Mouse (Mus musculus) hindbrain, embryonic 16.5 days (tissue): ENCODE results near the gene Dnm2. TPM values are rescaled to one million over a fixed set of nuclear protein-coding genes. Genes with fewer than 3 reads are reported as not detected.

Source experiments
- ATAC-seq: fragments of 200-750 bp; cut with Nextera tagmentation; 2 replicates; pipeline ENCODE4 v1.8.0; 2017; ENCODE audit warnings: moderate TSS enrichment, moderate library complexity
- H3K27ac ChIP-seq: fragments of 300-500 bp; sonication (generic); 2 replicates; pipeline ENCODE4 v1.5.1; 2014; ENCODE audit warnings: low read depth, mild to moderate bottlenecking, control low read depth, low read length, moderate library complexity
- H3K27me3 ChIP-seq: fragments of 300-500 bp; sonication (generic); replicated peaks from 2 replicates; pipeline ENCODE4 v1.6.1; 2014; ENCODE audit warnings: low read length; ENCODE audit not compliant: control insufficient read depth, insufficient read depth
- H3K36me3 ChIP-seq: fragments of 300-500 bp; sonication (generic); 2 replicates; pipeline ENCODE4 v1.6.1; 2014; ENCODE audit warnings: mild to moderate bottlenecking, low read length, moderate library complexity, mixed read lengths; ENCODE audit not compliant: control insufficient read depth, insufficient read depth
- H3K4me1 ChIP-seq: fragments of 300-500 bp; sonication (generic); 2 replicates; pipeline ENCODE4 v1.6.1; 2014; ENCODE audit warnings: low read depth, low read length; ENCODE audit not compliant: control insufficient read depth, insufficient read depth
- H3K4me2 ChIP-seq: fragments of 300-500 bp; sonication (generic); 2 replicates; pipeline ENCODE4 v1.6.1; 2014; ENCODE audit warnings: mild to moderate bottlenecking, low read length, control low read depth, moderate library complexity
- H3K4me3 ChIP-seq: fragments of 300-500 bp; sonication (generic); 2 replicates; pipeline ENCODE4 v1.5.1; 2014; ENCODE audit warnings: mild to moderate bottlenecking, low read length, control low read depth, moderate library complexity
- H3K9ac ChIP-seq: fragments of 300-500 bp; sonication (generic); 2 replicates; pipeline ENCODE4 v1.6.1; 2014; ENCODE audit warnings: low read depth, mild to moderate bottlenecking, control low read depth, low read length, moderate library complexity
- H3K9me3 ChIP-seq: fragments of 300-500 bp; sonication (generic); 2 replicates; pipeline ENCODE4 v1.6.1; 2014; ENCODE audit warnings: mild to moderate bottlenecking, low read length, moderate library complexity; ENCODE audit not compliant: control insufficient read depth
- WGBS: fragments of 180-500 bp; shearing (Covaris S2); extraction: QIAGEN DNeasy Blood & Tissue Kit; methylation state at CpG from one replicate; pipeline ENCODE4 v1.1.7; 2014; 5-methylcytosine and 5-hydroxymethylcytosine counted together
- polyA plus RNA-seq: library from polyadenylated mRNA; unstranded; fragments of >200 nt; fragmentation: Nextera tagmentation; extraction: Ambion mirVana; gene quantifications from 2 replicates; pipeline ENCODE4 v1.2.1, GENCODE M21; 2015

Dnm2 gene
- polyA plus RNA-seq, 1 experiment from 2014 or later = 61.9 TPM

DNA sequence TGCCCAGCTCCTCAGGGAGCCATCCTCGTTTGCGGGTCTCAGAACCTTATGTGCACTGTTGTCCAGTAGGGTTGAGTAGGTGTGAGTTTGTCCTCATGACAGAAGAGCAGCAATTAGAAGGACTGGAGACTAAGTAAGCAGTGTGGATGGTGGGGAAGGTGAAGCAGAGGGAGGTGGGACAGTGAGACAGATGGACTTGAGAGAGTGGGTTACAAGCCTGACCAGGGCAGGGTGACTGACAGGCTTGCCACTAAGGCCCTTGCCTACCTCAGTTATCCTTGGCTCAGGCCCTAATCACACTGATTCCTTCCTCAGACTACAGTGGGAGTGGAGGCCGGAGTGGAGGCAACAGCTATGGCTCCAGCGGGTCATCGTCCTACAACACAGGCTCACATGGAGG, 21.0 kb upstream of the Dnm2 start:
- no peak for ATAC-seq
- H3K9ac ChIP-seq = no peak overlapping the region
- no peak overlapping the region for H3K4me2 ChIP-seq
- no peak overlapping the region for H3K4me3 ChIP-seq
- 95% methylated on average over 5 of the region's 5 CpGs for WGBS
- no peaks in the 10 kb centered on the region; the same call in 1 of the 2 replicates for H3K4me1 ChIP-seq
- H3K36me3 ChIP-seq = peaks cover 61% of the 10 kb centered on the region
- H3K9me3 ChIP-seq = no peaks in the 10 kb centered on the region
- H3K27me3 ChIP-seq = no peaks in the 10 kb centered on the region
- no peak overlapping the region for H3K27ac ChIP-seq

DNA sequence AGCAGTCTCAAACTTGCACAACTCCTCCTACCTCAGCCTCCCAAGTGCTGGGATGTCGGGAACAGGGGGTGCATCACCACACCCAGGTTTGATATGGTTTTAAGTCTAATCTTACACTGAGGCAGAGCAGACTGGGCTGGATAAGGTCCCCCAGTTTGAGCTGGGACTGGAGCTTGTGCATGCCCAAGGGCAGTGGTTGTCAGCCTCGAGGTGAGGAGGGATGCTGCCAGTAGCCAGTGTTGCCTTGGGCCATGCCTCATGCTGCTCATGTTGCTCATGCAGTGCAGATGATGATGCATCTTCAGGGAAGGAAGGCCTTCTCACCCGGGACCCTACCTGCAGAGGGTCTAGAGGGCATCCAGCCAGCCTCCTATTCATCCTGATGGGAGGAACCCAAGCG, 19.2 kb upstream of the Dnm2 start:
- no peak overlapping the region for H3K27ac ChIP-seq
- no peaks in the 10 kb centered on the region; the same call in 1 of the 2 replicates for H3K4me1 ChIP-seq
- no peak overlapping the region for H3K4me3 ChIP-seq
- 80% methylated on average over 4 of the region's 4 CpGs for WGBS
- no peak overlapping the region for H3K4me2 ChIP-seq
- no peaks in the 10 kb centered on the region for H3K27me3 ChIP-seq
- ATAC-seq = no peak
- no peak overlapping the region for H3K9ac ChIP-seq
- peaks cover 46% of the 10 kb centered on the region for H3K36me3 ChIP-seq
- no peaks in the 10 kb centered on the region for H3K9me3 ChIP-seq

DNA sequence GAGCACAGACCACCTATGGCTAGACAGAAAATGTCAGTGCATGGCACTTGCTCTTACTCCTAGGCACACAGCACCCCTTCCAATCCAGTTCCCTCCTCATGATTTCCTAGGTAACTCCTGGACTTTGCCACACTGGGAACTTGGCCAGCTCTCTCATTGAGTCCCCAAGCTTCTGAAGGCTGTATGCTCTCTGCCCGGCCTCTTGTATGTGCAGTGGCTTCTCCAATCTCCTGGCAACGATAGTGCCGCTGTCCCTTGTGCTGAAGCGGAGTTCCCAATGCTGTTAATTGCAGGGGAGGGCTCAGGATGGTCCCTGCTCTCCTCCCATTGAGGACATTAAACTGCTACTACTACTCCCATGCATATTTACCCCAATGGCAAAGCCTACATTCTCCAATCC, 16.8 kb upstream of the Dnm2 start:
- WGBS = 17% methylated on average over 4 of the region's 4 CpGs
- Histone ChIP-seq H3K4me3 (no peak overlapping the region), H3K27ac (0 out of 2 replicates have a peak overlapping the region, but pooled peaks have one; percentile 11), H3K36me3 (peaks cover 30% of the 10 kb centered on the region), H3K9ac (no peak overlapping the region), H3K4me2 (no peak overlapping the region), H3K9me3 (no peaks in the 10 kb centered on the region), H3K4me1 (peaks cover 9% of the 10 kb centered on the region), H3K27me3 (no peaks in the 10 kb centered on the region)
- peak; percentile 22 for ATAC-seq

DNA sequence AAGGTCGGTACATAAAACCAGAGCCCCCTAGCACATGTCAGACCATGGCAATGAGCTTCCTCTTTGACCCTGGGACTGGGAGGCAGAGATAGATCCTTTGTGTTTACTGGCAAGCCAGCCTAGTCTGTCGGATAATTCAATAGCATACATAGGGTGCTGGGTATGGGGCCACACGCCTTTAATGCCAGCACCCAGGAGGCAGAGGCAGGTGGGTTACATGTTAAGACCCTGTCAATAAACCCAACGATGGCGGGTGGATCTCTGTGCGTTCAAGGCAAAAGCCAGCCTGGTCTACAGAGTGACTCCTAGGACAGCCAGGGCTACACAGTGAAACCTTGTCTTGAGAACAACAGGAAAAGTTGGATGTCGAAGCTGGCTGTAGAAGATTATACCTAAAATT, 16.1 kb upstream of the Dnm2 start:
- WGBS = 75% methylated on average over 7 of the region's 7 CpGs
- no peaks in the 10 kb centered on the region for H3K9me3 ChIP-seq
- H3K4me2 ChIP-seq = no peak overlapping the region
- no peak for ATAC-seq
- H3K27me3 ChIP-seq = no peaks in the 10 kb centered on the region
- no peak overlapping the region for H3K9ac ChIP-seq
- H3K4me3 ChIP-seq = no peak overlapping the region
- H3K36me3 ChIP-seq = peaks cover 27% of the 10 kb centered on the region
- peaks cover 9% of the 10 kb centered on the region for H3K4me1 ChIP-seq
- no peak overlapping the region for H3K27ac ChIP-seq

DNA sequence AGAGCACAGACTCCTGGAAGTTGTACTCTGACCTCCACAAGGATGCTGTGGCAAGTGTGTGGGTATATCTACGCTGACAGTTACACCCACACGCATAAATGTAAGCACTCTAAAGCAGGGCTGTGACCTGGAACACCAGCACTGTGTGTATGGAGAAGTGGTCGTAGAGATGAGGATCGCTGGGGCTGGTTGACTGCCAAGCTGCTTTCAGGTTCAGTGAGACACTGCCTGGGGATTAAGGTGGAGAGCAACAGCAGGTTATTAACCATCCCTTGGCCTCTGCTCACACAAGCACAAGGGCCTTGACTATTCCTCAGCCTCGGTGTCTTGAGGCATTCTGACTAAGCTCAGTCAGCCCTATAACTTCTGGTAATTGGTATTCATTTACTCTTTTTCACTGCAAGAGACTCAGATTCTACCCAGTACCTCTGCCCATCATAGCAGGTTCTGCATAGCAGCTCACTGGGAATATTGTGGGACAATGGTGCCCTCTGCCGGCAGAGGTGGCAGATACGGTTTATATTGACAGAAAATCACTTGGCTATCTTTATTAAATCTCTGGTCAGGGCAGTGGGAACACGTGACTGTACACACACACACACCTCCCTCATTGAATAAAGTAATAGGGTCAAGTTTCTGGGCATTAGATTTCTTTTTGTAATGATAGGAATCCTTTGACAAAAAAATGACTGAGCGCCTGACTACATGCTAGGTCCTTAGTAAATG, 15.0 kb upstream of the Dnm2 start:
- peaks cover 12% of the 10 kb centered on the region for H3K4me1 ChIP-seq
- H3K27ac ChIP-seq = no peak overlapping the region
- 34% methylated on average over 9 of the region's 9 CpGs for WGBS
- no peak overlapping the region for H3K4me2 ChIP-seq
- H3K27me3 ChIP-seq = no peaks in the 10 kb centered on the region
- H3K9me3 ChIP-seq = no peaks in the 10 kb centered on the region
- ATAC-seq = no peak
- no peak overlapping the region for H3K9ac ChIP-seq
- H3K36me3 ChIP-seq = peaks cover 20% of the 10 kb centered on the region
- H3K4me3 ChIP-seq = no peak overlapping the region

DNA sequence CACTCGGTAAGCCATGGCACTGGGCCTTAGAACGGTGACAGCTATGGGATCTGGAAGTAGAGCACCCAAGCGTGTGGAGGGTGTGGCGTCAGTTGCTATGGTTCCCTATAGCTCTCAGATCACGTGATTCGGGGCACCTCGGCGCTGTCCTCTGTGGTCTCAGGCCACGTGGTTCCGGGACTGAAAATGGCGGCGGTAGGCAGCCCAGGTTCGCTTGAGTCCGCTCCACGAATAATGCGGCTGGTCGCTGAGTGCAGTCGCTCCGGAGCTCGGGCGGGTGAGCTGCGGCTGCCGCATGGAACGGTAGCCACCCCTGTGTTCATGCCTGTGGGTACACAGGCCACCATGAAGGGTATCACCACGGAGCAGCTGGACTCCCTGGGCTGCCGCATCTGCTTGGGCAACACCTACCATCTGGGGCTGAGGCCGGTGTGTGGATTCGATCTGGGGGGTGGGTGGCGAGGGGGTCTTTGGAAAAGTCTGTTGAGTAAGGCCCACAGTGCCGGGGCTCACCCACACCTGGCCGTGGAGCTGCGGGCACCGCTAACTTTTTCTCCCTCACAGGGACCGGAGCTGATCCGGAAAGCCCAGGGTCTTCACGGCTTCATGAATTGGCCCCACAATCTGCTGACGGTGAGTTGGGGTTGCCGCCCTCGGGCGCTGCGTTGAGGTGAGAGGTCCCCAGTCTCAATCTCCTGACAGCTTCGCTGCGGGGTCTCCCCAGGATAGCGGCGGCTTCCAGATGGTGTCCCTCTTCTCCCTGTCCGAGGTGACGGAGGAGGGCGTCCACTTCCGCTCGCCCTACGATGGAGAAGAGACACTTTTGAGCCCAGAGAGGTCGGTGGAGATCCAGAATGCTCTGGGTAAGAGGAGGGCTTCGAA, 12.8 kb upstream of the Dnm2 start, which contains the start of gene Qtrt1:
TSS of gene Qtrt1 (plus strand) at position 169 of the 882 bp plus-strand sequence.
- H3K4me3 ChIP-seq = peak within 1 kb of the TSS; percentile 55
- H3K4me1 ChIP-seq = peaks cover 12% of the 10 kb centered on the region
- H3K27ac ChIP-seq = peak within 1 kb of the TSS; percentile 66
- H3K27me3 ChIP-seq = no peaks in the 10 kb centered on the region
- H3K9me3 ChIP-seq = no peaks in the 10 kb centered on the region
- WGBS = 2% methylated on average over 53 of the region's 53 CpGs
- peak within 1 kb of the TSS; percentile 68 for H3K9ac ChIP-seq
- peak within 1 kb of the TSS; percentile 82 for H3K4me2 ChIP-seq
- ATAC-seq = peak; percentile 95
- peaks cover 6% of the 10 kb centered on the region; the same call in 1 of the 2 replicates for H3K36me3 ChIP-seq

DNA sequence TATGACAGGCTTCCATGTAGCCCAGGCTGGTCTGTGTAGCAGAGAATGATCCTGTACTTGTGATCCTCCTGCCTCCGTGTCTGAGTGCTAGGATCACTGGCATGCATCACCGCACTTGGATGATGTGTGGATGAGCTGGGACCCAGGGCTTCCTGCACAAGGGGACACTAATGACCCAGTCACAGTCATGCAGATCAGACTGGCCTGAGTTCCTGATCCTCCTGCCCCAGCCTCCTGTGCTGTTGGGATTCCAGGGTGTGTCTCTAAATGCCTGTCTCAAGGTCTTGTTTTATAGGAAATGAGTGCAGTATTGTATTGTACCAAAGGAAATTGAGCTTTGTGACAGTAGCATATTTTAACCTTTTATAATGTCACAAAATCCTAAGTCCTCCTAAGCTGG, 6.8 kb upstream of the Dnm2 start:
- Histone ChIP-seq H3K4me3 (no peak overlapping the region), H3K9me3 (no peaks in the 10 kb centered on the region), H3K27me3 (no peaks in the 10 kb centered on the region), H3K4me1 (peaks cover 4% of the 10 kb centered on the region), H3K27ac (no peak overlapping the region), H3K4me2 (no peak overlapping the region), H3K36me3 (peaks cover 25% of the 10 kb centered on the region), H3K9ac (no peak overlapping the region)
- no peak for ATAC-seq
- 89% methylated on average over 2 of the region's 2 CpGs for WGBS

DNA sequence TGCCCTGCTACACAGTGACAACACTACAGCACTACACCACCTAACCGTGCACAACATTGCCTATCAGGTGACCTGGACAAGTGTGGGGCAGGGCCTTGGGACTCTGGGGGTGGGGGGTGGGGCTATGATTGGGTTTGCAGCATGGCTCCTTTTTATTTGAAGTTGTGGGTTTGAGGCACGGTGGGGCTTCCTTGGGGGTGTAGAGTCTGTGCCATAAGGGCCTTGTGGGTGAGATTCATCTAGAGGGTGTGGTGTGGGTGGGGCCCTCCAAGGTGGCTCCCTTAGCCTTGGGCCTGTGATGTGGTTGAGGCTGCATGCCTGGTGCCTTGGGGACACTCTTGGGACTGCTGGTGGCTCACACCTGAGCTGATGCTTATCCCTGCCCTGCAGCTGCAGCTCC, 5.1 kb upstream of the Dnm2 start:
- no peak for ATAC-seq
- Histone ChIP-seq H3K4me3 (no peak overlapping the region), H3K9ac (no peak overlapping the region), H3K27ac (no peak overlapping the region), H3K27me3 (no peaks in the 10 kb centered on the region), H3K36me3 (peaks cover 25% of the 10 kb centered on the region), H3K4me2 (no peak overlapping the region), H3K9me3 (no peaks in the 10 kb centered on the region), H3K4me1 (peaks cover 5% of the 10 kb centered on the region; the same call in 1 of the 2 replicates)
- 96% methylated on average over 2 of the region's 2 CpGs for WGBS

DNA sequence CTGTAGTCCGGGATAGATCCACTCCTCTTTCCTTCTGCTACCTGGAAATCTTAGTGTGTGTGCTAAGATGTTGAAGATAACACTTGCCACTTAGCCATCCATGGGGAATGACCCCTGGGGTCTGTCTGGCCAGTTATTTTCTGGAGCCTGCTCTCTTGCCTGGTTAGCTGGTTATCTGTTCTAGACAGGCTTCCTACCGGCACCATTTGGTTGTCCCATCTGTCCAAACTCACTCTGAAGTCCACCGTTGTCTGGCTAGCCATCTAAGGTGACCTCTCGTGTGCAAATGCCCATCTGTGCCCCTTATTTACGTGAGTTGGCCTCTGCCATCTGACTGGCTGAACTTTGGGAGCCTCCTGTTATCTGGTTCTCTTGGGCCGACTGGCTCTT, 843 bp downstream of the Dnm2 start:
- H3K4me1 ChIP-seq = peaks cover 30% of the 10 kb centered on the region
- no peaks in the 10 kb centered on the region for H3K9me3 ChIP-seq
- H3K4me2 ChIP-seq = peak overlapping the region; percentile 93
- peak overlapping the region; percentile 78 for H3K27ac ChIP-seq
- peak overlapping the region; percentile 72 for H3K4me3 ChIP-seq
- H3K36me3 ChIP-seq = peaks cover 3% of the 10 kb centered on the region; the same call in 1 of the 2 replicates
- peak overlapping the region; percentile 86 for H3K9ac ChIP-seq
- 11% methylated on average over 6 of the region's 6 CpGs for WGBS
- no peak for ATAC-seq
- H3K27me3 ChIP-seq = no peaks in the 10 kb centered on the region
